Mouse (Mus musculus): Measurements from ENCODE around the gene Rassf3. TPM values are rescaled to one million over a fixed set of nuclear protein-coding genes. Genes with fewer than 3 reads are reported as not detected.

The Rassf3 gene
- polyA plus RNA-seq, 1 experiment from 2014 or later = 14.8 TPM

DNA sequence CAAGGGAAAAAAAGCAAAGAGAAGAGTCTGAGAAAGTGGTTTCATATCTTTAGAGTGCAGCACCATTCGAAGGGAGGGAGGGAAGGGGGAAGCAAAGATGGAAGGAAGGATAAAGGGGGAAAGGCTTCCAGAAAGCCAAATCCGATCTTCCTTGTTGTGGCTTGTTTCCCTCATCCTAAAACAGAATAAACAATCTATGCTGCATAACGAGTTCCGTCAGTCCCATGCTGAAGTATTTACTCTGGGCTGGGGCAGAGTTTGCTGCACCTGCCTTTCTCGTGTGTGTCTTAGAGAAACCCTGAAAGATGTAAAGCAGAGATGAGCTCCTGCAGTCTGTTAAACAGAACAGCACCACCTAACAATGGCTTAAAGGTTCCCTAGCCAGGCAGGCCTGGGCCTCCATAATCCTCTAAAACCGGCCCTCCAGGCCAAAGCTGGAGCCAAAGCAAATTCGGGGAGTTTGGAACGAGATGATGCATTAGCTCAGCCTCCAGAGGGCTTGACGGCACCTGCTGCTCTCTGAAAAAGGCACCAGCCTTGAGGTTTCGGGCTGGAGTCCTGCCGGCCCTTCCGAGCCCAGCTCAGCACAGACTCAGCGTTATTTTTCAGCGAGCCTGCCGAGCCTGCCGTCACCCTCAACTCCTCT, 43.4 kb downstream of the Rassf3 start:
- no peak overlapping the region for H3K4me3 ChIP-seq (ENCODE audit: low read length)
- no peak overlapping the region; the same call in 1 of the 2 replicates for H3K9ac ChIP-seq (replicated peaks; ENCODE audit: low read length)
- WGBS = 60% methylated on average over 16 of the region's 16 CpGs
- H3K36me3 ChIP-seq (ENCODE audit: insufficient read depth, low read length) = no peaks in the 10 kb centered on the region
- no peaks in the 10 kb centered on the region for H3K9me3 ChIP-seq (ENCODE audit: low read length)
- peaks cover 86% of the 10 kb centered on the region for H3K4me1 ChIP-seq (ENCODE audit: insufficient read depth, low read length)
- no peak for ATAC-seq (ENCODE audit: low FRiP score, low TSS enrichment)
- no peak overlapping the region for H3K4me2 ChIP-seq (replicated peaks; ENCODE audit: low read depth, low read length)
- peak overlapping the region; percentile 62 for H3K27ac ChIP-seq (ENCODE audit: low read length)
- no peaks in the 10 kb centered on the region for H3K27me3 ChIP-seq (ENCODE audit: insufficient read depth, low read length)

DNA sequence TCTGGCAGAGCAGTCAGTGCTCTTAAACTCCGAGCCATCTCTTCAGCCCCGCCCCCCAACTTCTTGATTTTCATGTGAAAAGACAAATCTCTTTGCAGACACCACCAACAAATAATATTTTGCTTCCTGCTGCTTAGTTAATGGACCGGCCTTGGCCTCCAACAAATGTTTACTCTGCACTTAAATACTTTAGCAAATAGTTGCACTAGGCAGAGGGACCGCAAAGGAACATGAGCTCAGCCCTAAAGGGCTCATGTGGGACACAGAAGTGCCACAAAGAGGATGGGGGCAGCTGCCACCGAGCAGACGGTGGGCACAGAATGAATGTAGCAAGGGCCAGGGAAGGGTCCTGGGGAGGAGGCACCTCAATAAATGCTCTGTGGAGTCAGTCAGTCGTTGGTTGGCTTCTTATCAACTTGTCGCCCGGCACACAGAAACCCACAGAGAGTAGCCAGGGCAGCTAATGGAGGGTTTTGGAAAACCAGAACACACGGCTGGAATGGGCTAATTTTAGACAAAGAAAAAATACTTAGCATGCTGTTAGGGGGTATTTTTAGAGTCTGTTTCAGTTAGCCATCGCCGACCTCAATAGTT, 44.0 kb downstream of the Rassf3 start:
- Histone ChIP-seq H3K4me1 (ENCODE audit: insufficient read depth, low read length) (peaks cover 91% of the 10 kb centered on the region), H3K9me3 (ENCODE audit: low read length) (no peaks in the 10 kb centered on the region), H3K4me3 (ENCODE audit: low read length) (no peak overlapping the region), H3K9ac (replicated peaks; ENCODE audit: low read length) (no peak overlapping the region), H3K27me3 (ENCODE audit: insufficient read depth, low read length) (no peaks in the 10 kb centered on the region), H3K4me2 (replicated peaks; ENCODE audit: low read depth, low read length) (no peak overlapping the region), H3K27ac (ENCODE audit: low read length) (peak overlapping the region; percentile 62), H3K36me3 (ENCODE audit: insufficient read depth, low read length) (no peaks in the 10 kb centered on the region)
- ATAC-seq (ENCODE audit: low FRiP score, low TSS enrichment) = no peak
- 52% methylated on average over 12 of the region's 12 CpGs for WGBS

DNA sequence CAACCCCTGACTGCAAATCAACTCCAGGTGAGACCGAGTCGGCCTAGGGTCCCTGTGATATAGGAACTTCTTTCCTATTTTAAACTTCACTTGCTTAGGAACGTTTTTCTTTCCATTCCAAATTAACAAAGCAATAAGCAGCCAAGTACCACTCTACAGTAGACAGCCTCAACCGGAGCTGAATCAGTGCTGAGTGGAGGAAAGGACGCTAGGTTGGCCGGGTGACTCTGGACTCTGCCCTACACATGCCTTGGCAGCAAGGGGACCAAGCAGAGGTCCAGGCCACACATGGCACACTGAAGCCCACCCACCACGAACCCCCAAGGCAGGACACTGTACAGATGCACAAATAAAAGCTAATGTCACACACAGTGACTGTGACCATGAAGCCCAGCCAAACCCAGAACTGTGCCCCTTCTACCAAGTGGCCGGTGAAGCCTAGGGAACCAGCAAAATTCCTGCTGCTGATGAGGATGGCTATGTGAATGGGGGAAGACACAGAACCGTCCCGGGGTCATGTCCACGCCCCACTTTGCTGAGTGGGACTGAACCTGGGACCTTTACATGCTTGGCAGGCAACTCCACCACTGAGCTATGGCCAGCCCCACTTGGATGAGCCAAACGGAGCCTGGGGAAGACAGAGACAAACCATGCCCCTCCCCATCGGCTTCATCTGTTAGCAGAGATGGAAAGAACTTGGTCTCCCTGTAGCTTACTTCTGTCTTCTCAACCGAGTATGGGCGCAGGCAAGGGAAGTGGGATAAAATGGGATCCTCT, 45.2 kb downstream of the Rassf3 start:
- H3K9me3 ChIP-seq (ENCODE audit: low read length) = no peaks in the 10 kb centered on the region
- ATAC-seq (ENCODE audit: low FRiP score, low TSS enrichment) = no peak
- H3K4me3 ChIP-seq (ENCODE audit: low read length) = no peak overlapping the region
- 64% methylated on average over 15 of the region's 15 CpGs for WGBS
- H3K9ac ChIP-seq (replicated peaks; ENCODE audit: low read length) = no peak overlapping the region
- peak overlapping the region; percentile 93 for H3K27ac ChIP-seq (ENCODE audit: low read length)
- no peaks in the 10 kb centered on the region for H3K36me3 ChIP-seq (ENCODE audit: insufficient read depth, low read length)
- peaks cover 90% of the 10 kb centered on the region for H3K4me1 ChIP-seq (ENCODE audit: insufficient read depth, low read length)
- no peaks in the 10 kb centered on the region for H3K27me3 ChIP-seq (ENCODE audit: insufficient read depth, low read length)
- H3K4me2 ChIP-seq (replicated peaks; ENCODE audit: low read depth, low read length) = peak overlapping the region; percentile 40; the same call in 1 of the 2 replicates

DNA sequence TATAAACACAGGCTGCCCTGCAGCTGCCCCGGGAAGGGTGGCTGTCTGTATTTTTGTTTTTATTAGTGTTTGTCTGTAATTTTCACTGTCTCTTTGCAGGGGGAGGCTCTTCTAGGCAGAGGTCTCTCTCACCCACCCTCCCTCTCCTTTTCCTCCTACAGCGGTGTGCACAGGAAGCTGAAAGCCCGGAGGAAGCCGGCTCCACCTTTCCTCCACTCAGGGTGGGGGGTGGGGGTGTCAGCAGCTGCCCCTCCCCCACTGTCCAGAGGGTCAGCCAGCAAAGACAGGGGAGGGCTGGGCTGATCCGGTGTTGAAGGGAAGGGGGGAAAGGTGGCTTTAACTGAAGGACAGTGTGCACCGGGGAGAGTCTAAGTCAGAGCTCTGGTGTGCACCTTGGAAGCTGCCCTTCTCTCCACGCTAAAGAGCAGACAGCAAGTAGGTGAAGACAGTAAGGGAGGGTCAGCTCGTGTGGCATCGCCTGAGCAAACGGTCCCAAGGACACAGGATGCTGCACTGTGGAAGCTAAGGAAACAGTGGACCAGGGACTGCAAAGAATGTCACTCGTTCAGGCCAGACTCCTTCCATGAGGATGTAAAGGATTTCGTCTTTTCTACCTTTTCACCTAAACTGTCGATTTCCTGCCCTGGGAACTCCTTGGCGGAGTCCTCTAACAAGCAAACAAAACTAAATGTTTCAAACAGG, 46.0 kb downstream of the Rassf3 start:
- no peaks in the 10 kb centered on the region for H3K9me3 ChIP-seq (ENCODE audit: low read length)
- H3K9ac ChIP-seq (replicated peaks; ENCODE audit: low read length) = peak overlapping the region; percentile 42
- H3K4me1 ChIP-seq (ENCODE audit: insufficient read depth, low read length) = peaks cover 88% of the 10 kb centered on the region
- peak overlapping the region; percentile 1; the same call in 1 of the 2 replicates for H3K4me3 ChIP-seq (ENCODE audit: low read length)
- no peaks in the 10 kb centered on the region for H3K27me3 ChIP-seq (ENCODE audit: insufficient read depth, low read length)
- peak overlapping the region; percentile 40 for H3K4me2 ChIP-seq (replicated peaks; ENCODE audit: low read depth, low read length)
- H3K27ac ChIP-seq (ENCODE audit: low read length) = peak overlapping the region; percentile 93
- ATAC-seq (ENCODE audit: low FRiP score, low TSS enrichment) = peak; percentile 55
- WGBS = 15% methylated on average over 14 of the region's 14 CpGs
- H3K36me3 ChIP-seq (ENCODE audit: insufficient read depth, low read length) = no peaks in the 10 kb centered on the region

DNA sequence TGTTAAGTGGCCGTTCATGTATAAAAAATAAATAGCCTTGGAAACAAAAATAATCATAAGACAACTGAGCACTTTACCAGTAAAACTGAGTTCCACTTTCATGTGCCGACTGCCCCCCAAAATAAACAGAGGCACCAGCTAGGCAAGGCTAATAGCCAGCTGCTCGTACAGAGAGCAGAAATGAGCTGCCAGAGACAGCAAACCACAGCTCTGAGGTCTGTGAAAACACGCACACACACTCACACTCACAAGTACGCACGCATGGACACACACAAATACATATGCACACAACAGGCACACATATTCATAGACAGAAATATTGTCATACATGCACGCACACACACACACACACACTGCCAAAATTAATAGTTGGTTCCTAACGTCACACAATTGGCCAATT, 46.6 kb downstream of the Rassf3 start:
- Histone ChIP-seq H3K27ac (ENCODE audit: low read length) (peak overlapping the region; percentile 93), H3K27me3 (ENCODE audit: insufficient read depth, low read length) (no peaks in the 10 kb centered on the region), H3K4me2 (replicated peaks; ENCODE audit: low read depth, low read length) (peak overlapping the region; percentile 40), H3K9me3 (ENCODE audit: low read length) (no peaks in the 10 kb centered on the region), H3K4me1 (ENCODE audit: insufficient read depth, low read length) (peaks cover 85% of the 10 kb centered on the region), H3K9ac (replicated peaks; ENCODE audit: low read length) (0 out of 2 replicates have a peak overlapping the region, but pooled peaks have one; percentile 42), H3K36me3 (ENCODE audit: insufficient read depth, low read length) (no peaks in the 10 kb centered on the region), H3K4me3 (ENCODE audit: low read length) (no peak overlapping the region)
- peak; percentile 17; the same call in 1 of the 2 replicates for ATAC-seq (ENCODE audit: low FRiP score, low TSS enrichment)
- WGBS = 34% methylated on average over 8 of the region's 8 CpGs

DNA sequence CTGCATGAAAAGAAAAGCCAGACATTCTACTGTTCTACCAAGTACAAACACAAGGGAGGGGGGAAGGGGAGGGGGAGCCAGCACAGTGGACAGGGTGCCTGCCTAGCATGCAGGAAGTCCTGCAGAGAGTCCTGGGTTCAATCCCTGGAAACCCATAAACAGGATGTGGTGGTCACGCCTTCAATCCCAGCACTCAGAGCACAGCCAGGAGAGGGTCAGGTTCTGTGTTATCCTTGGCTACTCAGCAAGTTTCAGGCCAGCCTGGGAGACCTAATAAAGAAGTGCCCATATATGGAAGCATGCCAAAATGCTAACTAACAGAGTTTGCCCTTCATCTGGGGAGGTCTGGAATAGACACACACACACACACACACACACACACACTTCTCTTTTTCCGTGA, 47.1 kb downstream of the Rassf3 start:
- H3K9ac ChIP-seq (replicated peaks; ENCODE audit: low read length) = no peak overlapping the region
- H3K4me3 ChIP-seq (ENCODE audit: low read length) = no peak overlapping the region
- no peak overlapping the region; the same call in 1 of the 2 replicates for H3K4me2 ChIP-seq (replicated peaks; ENCODE audit: low read depth, low read length)
- no peaks in the 10 kb centered on the region for H3K36me3 ChIP-seq (ENCODE audit: insufficient read depth, low read length)
- peaks cover 84% of the 10 kb centered on the region for H3K4me1 ChIP-seq (ENCODE audit: insufficient read depth, low read length)
- peak; percentile 80 for ATAC-seq (ENCODE audit: low FRiP score, low TSS enrichment)
- no peaks in the 10 kb centered on the region for H3K9me3 ChIP-seq (ENCODE audit: low read length)
- 6% methylated on average over 2 of the region's 2 CpGs for WGBS
- H3K27me3 ChIP-seq (ENCODE audit: insufficient read depth, low read length) = no peaks in the 10 kb centered on the region
- peak overlapping the region; percentile 93 for H3K27ac ChIP-seq (ENCODE audit: low read length)

DNA sequence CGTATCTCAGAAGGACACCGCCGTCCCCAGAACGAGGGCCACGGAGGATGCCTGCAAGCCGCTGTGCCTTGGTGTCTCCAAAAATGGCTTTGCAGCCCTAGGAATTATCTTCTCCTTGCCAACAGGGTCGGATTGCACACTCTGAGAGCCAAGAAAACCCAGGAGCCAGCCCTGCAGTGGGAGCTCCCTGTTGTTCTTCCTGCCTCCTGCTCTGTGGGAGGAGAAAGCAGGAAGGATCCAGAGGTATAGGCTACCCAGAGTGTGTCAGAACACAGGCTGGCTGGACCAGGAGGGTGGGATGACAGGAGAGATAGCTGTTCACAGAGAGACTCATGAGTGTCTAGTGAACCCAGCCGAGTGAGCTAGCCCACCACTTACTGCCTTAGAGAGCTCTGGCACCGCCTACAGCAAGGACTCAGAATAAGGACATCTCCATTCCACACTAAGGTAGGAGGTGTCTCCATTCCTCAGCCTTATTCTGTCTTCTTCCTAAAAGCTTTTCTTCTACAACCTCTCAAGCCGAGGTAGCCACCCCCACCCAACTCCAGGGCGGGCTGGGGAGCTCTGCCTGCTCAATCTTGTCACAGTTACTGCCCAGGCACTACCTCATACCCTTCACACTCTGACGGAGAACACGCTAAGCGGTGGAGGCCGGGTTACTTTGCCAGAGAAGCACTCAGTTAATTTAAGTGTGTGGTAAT, 48.0 kb downstream of the Rassf3 start:
- H3K36me3 ChIP-seq (ENCODE audit: insufficient read depth, low read length) = no peaks in the 10 kb centered on the region
- peaks cover 90% of the 10 kb centered on the region for H3K4me1 ChIP-seq (ENCODE audit: insufficient read depth, low read length)
- WGBS = 60% methylated on average over 15 of the region's 15 CpGs
- H3K4me3 ChIP-seq (ENCODE audit: low read length) = no peak overlapping the region
- ATAC-seq (ENCODE audit: low FRiP score, low TSS enrichment) = no peak
- no peak overlapping the region for H3K9ac ChIP-seq (replicated peaks; ENCODE audit: low read length)
- H3K9me3 ChIP-seq (ENCODE audit: low read length) = no peaks in the 10 kb centered on the region
- H3K27me3 ChIP-seq (ENCODE audit: insufficient read depth, low read length) = no peaks in the 10 kb centered on the region
- peak overlapping the region; percentile 93 for H3K27ac ChIP-seq (ENCODE audit: low read length)
- H3K4me2 ChIP-seq (replicated peaks; ENCODE audit: low read depth, low read length) = no peak overlapping the region

DNA sequence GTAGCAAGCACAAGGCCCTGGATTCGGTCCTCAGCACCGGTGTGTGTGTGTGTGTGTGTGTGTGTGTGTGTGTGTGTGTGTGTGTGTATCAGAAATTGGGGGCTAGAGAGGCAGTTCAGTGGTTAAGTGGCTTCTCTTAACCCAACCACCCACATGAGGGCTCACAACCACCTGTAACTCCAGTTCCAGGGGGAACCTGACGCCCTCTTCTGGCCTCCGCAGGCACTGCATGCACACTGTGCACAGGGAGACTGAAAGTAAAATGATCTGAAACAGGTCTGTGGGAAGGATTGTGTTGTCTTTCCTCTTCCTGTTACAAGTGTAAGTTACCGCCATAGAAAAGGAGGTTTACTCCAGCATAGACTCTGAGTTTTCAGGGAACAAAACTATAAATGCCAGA, 49.0 kb downstream of the Rassf3 start:
- 73% methylated on average over 5 of the region's 5 CpGs for WGBS
- ATAC-seq (ENCODE audit: low FRiP score, low TSS enrichment) = no peak
- H3K4me3 ChIP-seq (ENCODE audit: low read length) = no peak overlapping the region
- H3K4me2 ChIP-seq (replicated peaks; ENCODE audit: low read depth, low read length) = no peak overlapping the region
- no peaks in the 10 kb centered on the region for H3K9me3 ChIP-seq (ENCODE audit: low read length)
- peak overlapping the region; percentile 93; the same call in 1 of the 2 replicates for H3K27ac ChIP-seq (ENCODE audit: low read length)
- H3K9ac ChIP-seq (replicated peaks; ENCODE audit: low read length) = no peak overlapping the region
- peaks cover 89% of the 10 kb centered on the region for H3K4me1 ChIP-seq (ENCODE audit: insufficient read depth, low read length)
- H3K36me3 ChIP-seq (ENCODE audit: insufficient read depth, low read length) = no peaks in the 10 kb centered on the region
- H3K27me3 ChIP-seq (ENCODE audit: insufficient read depth, low read length) = no peaks in the 10 kb centered on the region

DNA sequence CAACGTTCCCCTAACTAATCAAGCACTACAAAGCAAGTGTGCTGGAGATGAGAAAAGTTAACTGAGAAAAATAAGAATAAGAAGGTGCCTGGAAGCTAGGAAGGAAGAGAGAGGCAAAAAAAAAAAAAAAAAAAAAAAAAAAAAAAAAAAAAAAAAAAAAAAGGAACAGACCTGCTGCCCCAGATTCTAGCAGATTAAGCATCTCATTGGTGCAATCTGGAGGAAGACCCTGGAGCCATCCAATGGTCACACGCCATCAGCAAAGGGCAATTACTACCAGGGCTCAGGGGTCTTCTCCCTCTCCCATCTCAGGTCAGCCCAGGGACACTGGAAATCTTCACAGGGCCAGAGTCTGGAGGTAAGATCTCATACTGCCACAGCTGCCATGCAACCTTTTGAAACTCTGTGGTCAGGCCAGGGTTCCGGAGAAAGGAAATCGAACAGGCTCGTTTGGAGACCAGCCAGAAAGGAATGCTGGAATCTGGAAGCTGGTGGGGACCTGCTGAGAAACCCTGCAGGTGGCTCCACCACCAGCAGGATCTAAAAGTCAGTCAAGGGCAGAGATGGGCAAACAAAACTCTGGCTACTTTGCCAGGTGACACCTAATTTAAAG, 49.6 kb downstream of the Rassf3 start:
- Histone ChIP-seq H3K4me1 (ENCODE audit: insufficient read depth, low read length) (peaks cover 89% of the 10 kb centered on the region), H3K9ac (replicated peaks; ENCODE audit: low read length) (no peak overlapping the region), H3K27ac (ENCODE audit: low read length) (peak overlapping the region; percentile 93; the same call in 1 of the 2 replicates), H3K4me2 (replicated peaks; ENCODE audit: low read depth, low read length) (no peak overlapping the region), H3K27me3 (ENCODE audit: insufficient read depth, low read length) (no peaks in the 10 kb centered on the region), H3K36me3 (ENCODE audit: insufficient read depth, low read length) (no peaks in the 10 kb centered on the region), H3K4me3 (ENCODE audit: low read length) (no peak overlapping the region), H3K9me3 (ENCODE audit: low read length) (no peaks in the 10 kb centered on the region)
- no peak for ATAC-seq (ENCODE audit: low FRiP score, low TSS enrichment)
- WGBS = 27% methylated on average over 5 of the region's 5 CpGs
